Comparison of ENCODE assay signal across 14 mouse cellular contexts in genomic region chr17:29837441-29837840, GRCm38 (mm10).
DNase-seq lines count a peak whose midpoint lies in the region; ATAC-seq lines count a peak whose summit lies in the region.
"Had no signal": no experiment of that assay in that cellular context is flagged by ENCODE, and none has a peak within 500 bp of the region (broad histone marks: within the 10 kb centered on the region; RNA-seq: fewer than 3 reads in every experiment).

No protein-coding gene starts in this region.

- no peak overlapping the region for H3K4me2 ChIP-seq in hindbrain, embryonic 12.5 days (replicated peaks)
- no peak overlapping the region for H3K4me2 ChIP-seq in hindbrain, embryonic 11.5 days (replicated peaks; ENCODE audit: low read depth, low read length)
- H3K4me2 ChIP-seq in intestine, embryonic 15.5 days (replicated peaks) = no peak overlapping the region

- H3K27me3 ChIP-seq in hindbrain, embryonic 12.5 days = 0 out of 2 replicates have a peak, but pooled peaks cover 2% of the 10 kb centered on the region
- no peaks in the 10 kb centered on the region for H3K27me3 ChIP-seq in hindbrain, embryonic 11.5 days (ENCODE audit: control insufficient read depth, insufficient read depth, low read length)
- no peaks in the 10 kb centered on the region for H3K27me3 ChIP-seq in intestine, embryonic 15.5 days (replicated peaks)

- H3K36me3 ChIP-seq in hindbrain, embryonic 12.5 days = no peaks in the 10 kb centered on the region
- H3K36me3 ChIP-seq in hindbrain, embryonic 11.5 days (ENCODE audit: control insufficient read depth, insufficient read depth, low read length) = no peaks in the 10 kb centered on the region
- no peaks in the 10 kb centered on the region for H3K36me3 ChIP-seq in intestine, embryonic 15.5 days

- H3K4me3 ChIP-seq in hindbrain, embryonic 12.5 days = no peak overlapping the region
- H3K4me3 ChIP-seq in hindbrain, embryonic 11.5 days (ENCODE audit: low read depth, low read length) = no peak overlapping the region
- H3K4me3 ChIP-seq in intestine, embryonic 15.5 days (replicated peaks) = no peak overlapping the region
- H3K4me3 ChIP-seq: erythroblast, embryonic 14.5 days; left cerebral cortex, adult 2 months had no signal

- no peaks in the 10 kb centered on the region for H3K9me3 ChIP-seq in hindbrain, embryonic 12.5 days (replicated peaks)
- H3K9me3 ChIP-seq in hindbrain, embryonic 11.5 days (ENCODE audit: control insufficient read depth, low read length) = no peaks in the 10 kb centered on the region
- H3K9me3 ChIP-seq in intestine, embryonic 15.5 days = no peaks in the 10 kb centered on the region

- peak overlapping the region; percentile 71 for H3K27ac ChIP-seq in hindbrain, embryonic 12.5 days
- no peak overlapping the region for H3K27ac ChIP-seq in hindbrain, embryonic 11.5 days (ENCODE audit: low read depth, low read length)
- H3K27ac ChIP-seq in intestine, embryonic 15.5 days = no peak overlapping the region
- H3K27ac ChIP-seq: left cerebral cortex, adult 2 months had no signal

- DNase-seq in hindbrain, embryonic 11.5 days (ENCODE audit: low spot score) = no peak
- DNase-seq in A20 (ENCODE audit: low read depth, low spot score) = peak; percentile 79
- DNase-seq in urinary bladder, adult 18-20 months (ENCODE audit: low spot score in 2 of 2) = no peak
- DNase-seq: adrenal gland, postnatal 25 days; cerebellum, adult 8-10 months; kidney, adult 2 months; lung, postnatal 14 days; right cerebral cortex, postnatal 14 days had no signal

- peaks cover 46% of the 10 kb centered on the region for H3K4me1 ChIP-seq in hindbrain, embryonic 12.5 days
- H3K4me1 ChIP-seq in hindbrain, embryonic 11.5 days (replicated peaks; ENCODE audit: control insufficient read depth, insufficient read depth, low read length) = peaks cover 2% of the 10 kb centered on the region
- H3K4me1 ChIP-seq in intestine, embryonic 15.5 days (replicated peaks) = peaks cover 9% of the 10 kb centered on the region

- WGBS in hindbrain, embryonic 12.5 days = 66% methylated on average over 8 of the region's 8 CpGs
- WGBS in hindbrain, embryonic 11.5 days = 67% methylated on average over 8 of the region's 8 CpGs
- 65% methylated on average over 8 of the region's 8 CpGs for WGBS in intestine, embryonic 15.5 days

- H3K9ac ChIP-seq in hindbrain, embryonic 12.5 days = no peak overlapping the region
- H3K9ac ChIP-seq in hindbrain, embryonic 11.5 days (ENCODE audit: low read depth, low read length) = no peak overlapping the region
- H3K9ac ChIP-seq in intestine, embryonic 15.5 days = no peak overlapping the region

- no peak for ATAC-seq in hindbrain, embryonic 12.5 days (ENCODE audit: low FRiP score)
- ATAC-seq in hindbrain, embryonic 11.5 days (ENCODE audit: low FRiP score) = no peak
- ATAC-seq in common myeloid progenitor, adult 5-6 weeks (replicated peaks; ENCODE audit: low read depth, poor library complexity, severe bottlenecking) = peak; percentile 72
- ATAC-seq in megakaryocyte, adult 5-6 weeks (ENCODE audit: poor library complexity, severe bottlenecking) = peak; percentile 74
- no peak for ATAC-seq in intestine, embryonic 15.5 days

Comparison
In these comparisons a context has a peak if more than half of its experiments do, and no peak if none do; other contexts are left out.
1. ATAC-seq: peak in common myeloid progenitor, adult 5-6 weeks (single experiment) and megakaryocyte, adult 5-6 weeks (single experiment); none in hindbrain, embryonic 12.5 days (single experiment), hindbrain, embryonic 11.5 days (single experiment) and intestine, embryonic 15.5 days (single experiment).